Mouse (Mus musculus): ENCODE measurements at regions not wholly inside any gene's neighbourhood (a gene's known extent, or its start where the extent isn't known, plus 50 kb on each side); places are given as distances from the start of the nearest gene placed in this dataset.

- no peak for DNase-seq (ENCODE audit: low spot score in 2 of 2)
Measured at GRCm38 (mm10) chr10:99632250-99632985, 127.0 kb downstream of the Csl start.

- no peak for DNase-seq (ENCODE audit: low spot score in 2 of 2)
Measured at GRCm38 (mm10) chr10:99635796-99636195, 123.7 kb downstream of the Csl start.

DNA sequence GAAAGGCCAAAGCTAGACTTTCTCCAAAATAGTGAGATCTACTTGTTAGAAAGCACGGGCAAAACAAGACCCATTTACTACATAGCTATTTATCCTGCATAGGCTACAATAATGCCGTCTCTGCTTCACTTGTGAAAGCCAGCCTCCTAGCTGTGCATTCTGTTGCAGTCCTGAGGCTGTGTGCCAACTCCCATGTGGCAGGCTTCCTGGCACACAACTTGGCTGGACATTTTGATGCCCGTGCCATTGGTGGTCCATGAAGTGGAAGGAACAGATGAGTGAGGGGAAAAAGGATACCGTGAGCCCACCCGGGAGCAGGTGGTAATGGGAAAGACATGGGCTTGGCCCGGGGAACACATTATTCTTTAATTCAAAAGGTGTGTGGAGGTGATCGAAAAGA lies 120.4 kb downstream of the Csl start:
- peak; percentile 16 to 60 for DNase-seq (ENCODE audit: low spot score in 2 of 2)

GRCm38 (mm10) chr10:99639469-99639868 lies 120.0 kb downstream of the Csl start:
- DNase-seq (ENCODE audit: low spot score in 2 of 2), result no peak

GRCm38 (mm10) chr10:99641784-99642183 lies 117.7 kb downstream of the Csl start:
- peak; percentile 58 to 75 for DNase-seq (ENCODE audit: low spot score in 2 of 2)

DNA sequence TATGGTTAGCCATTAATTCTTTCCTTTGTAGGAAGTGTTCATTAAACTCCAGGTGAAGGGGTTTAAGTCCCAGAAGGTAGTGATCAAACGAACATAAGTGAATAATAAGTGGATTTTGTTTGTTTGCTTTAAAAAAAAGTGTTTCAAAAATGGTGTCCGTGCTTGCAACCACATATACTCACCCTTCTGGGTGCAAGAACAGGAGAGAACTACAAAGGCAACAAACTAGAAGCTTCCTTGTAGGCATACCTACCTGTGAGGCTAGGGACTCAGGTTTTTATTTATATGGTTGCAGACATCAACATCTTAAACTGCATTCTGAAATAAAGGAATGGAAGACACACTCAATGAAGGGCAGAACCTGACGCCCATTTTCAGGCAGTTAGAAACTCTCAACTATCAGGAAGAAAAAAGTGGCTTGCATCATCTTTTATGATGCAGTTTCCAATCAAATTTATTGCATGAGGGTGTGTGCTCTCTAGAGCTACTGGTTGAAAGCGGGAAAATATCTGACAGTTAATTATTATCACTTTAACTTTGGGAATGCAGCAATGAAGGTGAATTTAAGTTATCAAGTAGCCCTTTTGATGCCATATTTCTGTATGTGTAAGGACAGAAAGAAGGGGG lies 117.1 kb downstream of the Csl start:
- no peak for DNase-seq (ENCODE audit: low spot score in 2 of 2)

- no peak for DNase-seq (ENCODE audit: low spot score in 2 of 2)
Measured at GRCm38 (mm10) chr10:99644981-99645380, 114.5 kb downstream of the Csl start.

GRCm38 (mm10) chr10:99652011-99652410 lies 107.4 kb downstream of the Csl start:
- no peak for DNase-seq (ENCODE audit: low spot score in 2 of 2)

- DNase-seq (ENCODE audit: low spot score in 2 of 2), result no peak
Measured at GRCm38 (mm10) chr10:99654284-99654683, 105.2 kb downstream of the Csl start.

DNA sequence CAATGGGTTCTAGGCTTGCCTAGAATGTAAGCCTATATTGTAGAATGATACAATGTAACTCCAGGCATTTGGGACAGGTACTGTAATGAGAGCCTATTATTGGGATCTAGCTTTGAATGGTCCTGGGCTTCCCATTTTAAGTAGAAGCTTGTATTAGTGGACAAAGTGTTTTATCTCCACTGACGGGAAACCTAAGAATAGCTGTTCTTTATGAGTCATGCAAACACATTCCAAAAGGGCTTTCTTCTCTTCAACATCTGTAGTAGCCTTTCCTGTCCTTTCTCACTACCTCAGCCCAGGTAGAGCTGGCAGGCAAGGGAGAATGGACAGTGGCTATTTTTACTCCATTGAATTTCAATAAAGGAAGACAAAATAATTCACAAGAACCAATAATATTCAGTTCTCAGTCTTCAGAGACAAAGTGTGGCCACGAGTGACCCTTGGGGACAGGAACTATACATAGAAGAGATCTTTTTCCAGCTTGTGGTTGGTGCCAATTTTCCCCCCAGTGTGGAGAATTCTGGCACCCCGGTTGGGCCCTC lies 82.8 kb downstream of the Csl start:
- no peak for DNase-seq (ENCODE audit: low spot score in 2 of 2)

- DNase-seq (ENCODE audit: low spot score in 2 of 2), result peak; percentile 65 to 81
Measured at GRCm38 (mm10) chr10:99678096-99678495, 81.4 kb downstream of the Csl start.

GRCm38 (mm10) chr10:99679813-99680212 lies 79.6 kb downstream of the Csl start:
- no peak for DNase-seq (ENCODE audit: low spot score in 2 of 2)

DNA sequence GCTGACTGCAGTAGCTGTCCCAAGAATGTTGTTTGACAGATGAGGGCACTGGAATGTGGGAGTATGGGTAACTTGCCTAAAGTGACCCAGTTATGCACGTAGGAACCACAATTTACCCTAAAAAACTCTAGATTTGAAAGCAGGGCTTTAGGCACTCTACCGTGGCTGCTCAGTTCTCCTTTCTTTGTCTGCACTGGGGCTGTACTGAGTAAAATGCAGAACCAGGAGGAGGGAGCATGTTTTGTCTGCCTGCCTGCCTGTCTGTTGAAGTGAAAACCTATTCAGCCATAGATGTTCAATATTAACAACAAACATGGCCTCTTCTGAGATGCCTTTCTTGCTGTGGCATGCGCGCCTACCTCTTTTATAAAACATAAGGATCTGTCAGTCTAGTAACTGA lies 77.5 kb downstream of the Csl start:
- DNase-seq (ENCODE audit: low spot score in 2 of 2), result no peak

- no peak for DNase-seq (ENCODE audit: low spot score in 2 of 2)
Measured at GRCm38 (mm10) chr10:99682350-99682749, 77.1 kb downstream of the Csl start.

- DNase-seq (ENCODE audit: low spot score in 2 of 2), result no peak
Measured at GRCm38 (mm10) chr10:99683310-99683709, 76.1 kb downstream of the Csl start.

DNA sequence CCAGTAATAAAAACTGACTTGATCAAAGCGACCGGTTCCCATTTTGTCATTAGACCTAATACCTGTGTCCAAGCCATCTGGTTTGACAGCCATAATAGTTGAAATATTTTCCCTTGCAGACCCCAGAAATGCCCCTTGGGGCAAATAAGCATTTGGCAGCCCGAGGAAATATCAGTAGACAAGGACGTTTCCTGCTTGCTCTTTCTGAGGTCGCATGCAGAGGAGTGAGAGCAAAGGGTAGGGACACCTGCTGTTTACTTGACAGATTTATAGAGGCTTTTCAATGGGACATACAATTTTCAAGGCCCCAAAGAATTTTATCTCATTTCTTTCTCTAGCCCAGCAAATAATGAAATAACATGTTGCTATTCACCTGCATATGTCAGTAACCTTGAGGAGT lies 73.5 kb downstream of the Csl start:
- no peak for DNase-seq (ENCODE audit: low spot score in 2 of 2)

DNA sequence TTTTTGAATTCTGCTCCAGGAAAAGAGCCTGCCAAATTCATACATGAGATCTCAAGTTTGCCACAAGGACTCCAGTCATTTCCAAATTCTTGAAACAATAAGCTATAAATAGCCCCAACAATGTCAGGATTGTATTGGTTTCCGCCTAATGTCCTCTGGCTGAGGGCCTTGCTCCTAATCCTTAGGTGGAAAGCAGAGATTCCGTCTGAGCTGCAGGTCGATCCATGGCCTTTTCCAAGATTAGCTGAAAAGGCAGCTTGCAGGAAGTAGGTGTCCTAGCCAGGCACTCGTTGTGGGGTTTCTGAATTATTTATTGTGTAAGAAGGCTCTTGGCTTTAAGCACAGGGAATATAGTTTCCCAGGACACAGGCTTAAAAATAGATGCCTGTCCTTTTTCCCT lies 72.4 kb downstream of the Csl start:
- DNase-seq (ENCODE audit: low spot score in 2 of 2), result no peak

DNA sequence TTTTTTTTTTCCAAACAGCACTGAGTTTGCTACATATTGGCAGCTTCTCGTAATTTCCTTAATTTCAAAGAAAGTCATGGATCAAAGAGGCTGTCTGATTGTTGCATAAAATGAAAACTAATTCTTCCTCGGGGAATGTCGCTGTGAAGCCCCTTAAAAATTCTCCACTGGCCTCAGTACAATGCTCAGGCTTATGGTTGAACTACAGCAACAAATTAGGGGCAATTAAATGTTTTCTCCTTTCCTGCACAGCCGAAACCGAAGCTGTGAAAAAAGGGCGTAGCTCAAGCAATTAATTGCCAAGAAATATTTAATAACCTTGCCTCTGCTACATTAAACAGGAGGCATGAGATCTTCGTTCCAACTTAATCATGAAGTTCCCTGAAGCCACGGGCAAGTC lies 61.8 kb downstream of the Csl start:
- DNase-seq (ENCODE audit: low spot score in 2 of 2), result no peak

- no peak for DNase-seq (ENCODE audit: low spot score in 2 of 2)
Measured at GRCm38 (mm10) chr10:99699498-99699897, 60.0 kb downstream of the Csl start.

- no peak for DNase-seq (ENCODE audit: low spot score in 2 of 2)
Measured at GRCm38 (mm10) chr10:99700052-99700777, 59.2 kb downstream of the Csl start.
